Mouse (Mus musculus): ENCODE results near the gene Rapgef4.

DNA sequence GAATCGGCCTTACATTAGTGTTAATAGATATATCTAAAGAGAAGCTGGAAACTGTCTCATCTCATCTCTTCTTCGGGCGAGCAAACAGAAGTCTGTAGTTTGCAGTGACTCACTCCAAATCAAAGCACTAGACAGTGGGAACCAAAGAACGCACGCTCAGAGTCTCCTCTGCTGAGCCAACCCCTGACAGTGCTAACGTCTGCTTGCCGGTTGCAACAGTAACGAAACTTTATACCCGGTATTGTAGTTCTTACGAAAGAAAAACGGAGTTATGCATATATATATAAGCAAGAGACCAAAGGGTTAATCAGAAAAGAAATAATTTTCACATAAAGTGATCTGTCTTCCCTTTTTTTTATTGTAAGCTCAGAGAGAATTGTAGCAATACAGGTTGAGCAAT lies 240.2 kb downstream of the Rapgef4 start:
- TF ChIP-seq CTCF (IDR thresholded peaks at IDR 0.05; ENCODE audit: low read depth): no peak
- no peak for TF ChIP-seq EP300 (optimal IDR thresholded peaks at IDR 0.05)

Data from stomach, postnatal 0 days (tissue).